Mouse (Mus musculus): ENCODE data around the gene Kcna5.

DNA sequence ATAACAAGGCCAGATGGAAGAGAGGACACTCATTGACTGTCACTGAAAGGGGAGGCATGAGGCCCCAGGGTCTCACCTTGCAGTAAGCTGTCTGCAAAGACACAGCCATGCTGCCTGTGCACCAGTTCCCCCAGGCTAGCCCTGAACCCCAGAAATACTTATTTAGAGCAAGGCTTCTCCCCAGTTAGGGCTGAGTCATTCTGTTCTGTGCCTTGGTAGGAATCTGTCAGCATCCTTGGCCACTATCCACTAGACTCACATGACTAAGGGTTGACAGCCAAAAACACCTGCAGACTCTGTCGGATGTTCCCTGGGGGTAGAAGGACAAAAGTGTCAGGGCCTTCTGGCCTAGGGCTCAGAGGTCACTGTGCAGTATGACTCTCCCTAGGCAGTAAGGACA, 41.4 kb upstream of the Kcna5 start:
- TF ChIP-seq POLR2A (IDR thresholded peaks at IDR 0.05; ENCODE audit: borderline replicate concordance, control insufficient read depth, low read depth, low read length) (no peak), CTCF (IDR thresholded peaks at IDR 0.05; ENCODE audit: control insufficient read depth, insufficient read depth, low read length) (no peak)
